Mouse (Mus musculus) MEL (cell line): ENCODE results near the gene Znhit1.
A peak's percentile ranks its signal among the peaks of the same experiment; 100 is the strongest.

Experiments
- CHD1 ChIP-seq: IDR thresholded peaks from 2 replicates; pipeline ENCODE4 v1.6.1; 2012; ENCODE audit warnings: low read depth, mild to moderate bottlenecking, inconsistent platforms, low read length, improper control_type of control experiment
- CTCF ChIP-seq, 3 experiments: IDR thresholded peaks in 2 of 3; conservative IDR thresholded peaks in 1 of 3; 2 replicates each; pipeline ENCODE4 v1.5.1; 2011 to 2012; ENCODE audit warnings: low read length in 3 of 3, low read depth in 2 of 3, mild to moderate bottlenecking in 2 of 3, improper control_type of control experiment in 1 of 3, inconsistent platforms in 1 of 3, mixed read lengths in 1 of 3, moderate library complexity in 1 of 3; ENCODE audit not compliant: control insufficient read depth in 1 of 3, insufficient read depth in 1 of 3, poor library complexity in 1 of 3, severe bottlenecking in 1 of 3
- MAX ChIP-seq: IDR thresholded peaks from 2 replicates; pipeline ENCODE4 v1.6.1; 2011; ENCODE audit warnings: low read length, improper control_type of control experiment
- NRF1 ChIP-seq: IDR thresholded peaks from 2 replicates; pipeline ENCODE4 v1.6.1; 2014; ENCODE audit warnings: low read depth, mild to moderate bottlenecking, inconsistent platforms, low read length, improper control_type of control experiment, moderate library complexity; ENCODE audit not compliant: poor library complexity, insufficient read depth, severe bottlenecking
- SIN3A ChIP-seq: IDR thresholded peaks from 2 replicates; pipeline ENCODE4 v1.6.1; 2012; ENCODE audit warnings: low read length, improper control_type of control experiment, inconsistent platforms
- UBTF ChIP-seq: IDR thresholded peaks from 2 replicates; pipeline ENCODE4 v1.6.1; 2012; ENCODE audit warnings: low read depth, mild to moderate bottlenecking, inconsistent platforms, low read length, improper control_type of control experiment, moderate library complexity, borderline replicate concordance; ENCODE audit not compliant: insufficient read depth
- ZKSCAN1 ChIP-seq: IDR thresholded peaks from 2 replicates; pipeline ENCODE4 v1.6.1; 2012; ENCODE audit warnings: low read depth, mild to moderate bottlenecking, inconsistent platforms, low read length, improper control_type of control experiment, moderate library complexity

- peak; percentile 84 to 95 (median 87) for TF ChIP-seq CTCF (IDR thresholded peaks at IDR 0.05 in 2 of 3, conservative IDR thresholded peaks at IDR 0.05 in 1 of 3; ENCODE audit: control insufficient read depth in 1 of 3, insufficient read depth in 1 of 3, low read depth in 2 of 3, low read length in 3 of 3, poor library complexity in 1 of 3, severe bottlenecking in 1 of 3)
- TF ChIP-seq MAX, result peak; percentile 48; the same call in 1 of the 2 replicates
- TF ChIP-seq NRF1, result 0 out of 2 replicates have a peak, but pooled peaks have one; percentile 5
- no peak for TF ChIP-seq ZKSCAN1
- TF ChIP-seq CHD1, result 0 out of 2 replicates have a peak, but pooled peaks have one; percentile 39
- no peak for TF ChIP-seq SIN3A
- no peak for TF ChIP-seq UBTF
Observed at GRCm38 (mm10) chr5:136962501-136962900, 25.3 kb downstream of the Znhit1 start.
